Mouse (Mus musculus): ENCODE data around the gene Gm15097. TPM values are rescaled to one million over a fixed set of nuclear protein-coding genes. Genes with fewer than 3 reads are reported as not detected.
"Not testable (repeated sequence)": the region's sequence is repeated elsewhere in the genome, so short reads cannot be mapped to it uniquely, and the experiment has no call there.

Gene Gm15097
- not detected in 2 replicates for polyA plus RNA-seq (2015; fragmentation: Nextera tagmentation; extraction: Ambion mirVana)

DNA sequence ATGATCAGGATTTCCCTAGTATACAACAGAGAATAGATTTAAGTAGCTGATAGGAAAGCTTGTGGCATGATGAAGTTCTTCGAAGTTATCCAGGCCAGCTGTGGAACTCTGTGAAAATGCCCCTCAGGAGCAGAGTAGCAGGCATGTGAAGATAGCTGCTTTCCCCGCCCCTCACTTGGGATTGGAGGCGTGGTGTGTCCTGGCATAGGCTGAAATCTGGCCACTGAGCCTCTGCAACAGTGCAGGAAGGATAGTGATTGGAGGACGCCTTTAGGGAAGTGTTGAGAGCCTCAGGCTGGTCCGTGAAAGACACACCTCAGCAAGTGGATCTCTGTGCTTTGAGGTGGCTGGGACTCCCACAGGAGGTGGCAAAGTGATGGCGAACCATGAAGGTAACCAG is at the start of gene Gm15097:
TSS of gene Gm15097 (plus strand) at position 301 of the 400 bp plus-strand sequence.
- not testable (repeated sequence) for H3K9ac ChIP-seq (ENCODE audit: low read depth, low read length); H3K4me1 ChIP-seq (ENCODE audit: control insufficient read depth, insufficient read depth, low read length); H3K4me2 ChIP-seq (ENCODE audit: low read depth, low read length); H3K4me3 ChIP-seq (ENCODE audit: low read length); H3K9me3 ChIP-seq (ENCODE audit: control insufficient read depth, low read length); H3K27me3 ChIP-seq (replicated peaks; ENCODE audit: control insufficient read depth, insufficient read depth, low read length); ATAC-seq; H3K36me3 ChIP-seq (ENCODE audit: control insufficient read depth, insufficient read depth, low read length); H3K27ac ChIP-seq (ENCODE audit: low read length)
- WGBS: no CpG with 5 or more reads among the region's 6 CpGs

GRCm38 (mm10) chrX:149762853-149763252 is 21.4 kb upstream of the Gm15097 start:
- H3K27me3 ChIP-seq (replicated peaks; ENCODE audit: control insufficient read depth, insufficient read depth, low read length); H3K4me3 ChIP-seq (ENCODE audit: low read length); H3K27ac ChIP-seq (ENCODE audit: low read length); H3K36me3 ChIP-seq (ENCODE audit: control insufficient read depth, insufficient read depth, low read length); H3K4me2 ChIP-seq (ENCODE audit: low read depth, low read length); H3K9ac ChIP-seq (ENCODE audit: low read depth, low read length); H3K9me3 ChIP-seq (ENCODE audit: control insufficient read depth, low read length); H3K4me1 ChIP-seq (ENCODE audit: control insufficient read depth, insufficient read depth, low read length); ATAC-seq: not testable (repeated sequence)
- 37% methylated on average over 4 of the region's 4 CpGs for WGBS

GRCm38 (mm10) chrX:149811178-149811577 is 26.9 kb downstream of the Gm15097 start:
- not testable (repeated sequence) for H3K4me3 ChIP-seq (ENCODE audit: low read length); H3K4me2 ChIP-seq (ENCODE audit: low read depth, low read length); H3K27me3 ChIP-seq (replicated peaks; ENCODE audit: control insufficient read depth, insufficient read depth, low read length); ATAC-seq; H3K27ac ChIP-seq (ENCODE audit: low read length); H3K9me3 ChIP-seq (ENCODE audit: control insufficient read depth, low read length); H3K36me3 ChIP-seq (ENCODE audit: control insufficient read depth, insufficient read depth, low read length); H3K9ac ChIP-seq (ENCODE audit: low read depth, low read length); H3K4me1 ChIP-seq (ENCODE audit: control insufficient read depth, insufficient read depth, low read length)
- WGBS: 93% methylated on average over 6 of the region's 6 CpGs

Other genes starting within 250 kb of the Gm15097 start
- not detected in 2 replicates for gene Gm10439, start 189.9 kb upstream of the Gm15097 start, polyA plus RNA-seq (2015; fragmentation: Nextera tagmentation; extraction: Ambion mirVana)
- not detected in 2 replicates for gene Gm15091, start 157.2 kb downstream of the Gm15097 start, polyA plus RNA-seq (2015; fragmentation: Nextera tagmentation; extraction: Ambion mirVana)